Mouse (Mus musculus): ENCODE measurements around the gene Arid4a. TPM values are rescaled to one million over a fixed set of nuclear protein-coding genes. Genes with fewer than 3 reads are reported as not detected.
"Not testable (repeated sequence)": the region's sequence is repeated elsewhere in the genome, so short reads cannot be mapped to it uniquely, and the experiment has no call there.

The Arid4a gene
- polyA plus RNA-seq, 1 experiment from 2014 or later: 31.2 TPM

DNA sequence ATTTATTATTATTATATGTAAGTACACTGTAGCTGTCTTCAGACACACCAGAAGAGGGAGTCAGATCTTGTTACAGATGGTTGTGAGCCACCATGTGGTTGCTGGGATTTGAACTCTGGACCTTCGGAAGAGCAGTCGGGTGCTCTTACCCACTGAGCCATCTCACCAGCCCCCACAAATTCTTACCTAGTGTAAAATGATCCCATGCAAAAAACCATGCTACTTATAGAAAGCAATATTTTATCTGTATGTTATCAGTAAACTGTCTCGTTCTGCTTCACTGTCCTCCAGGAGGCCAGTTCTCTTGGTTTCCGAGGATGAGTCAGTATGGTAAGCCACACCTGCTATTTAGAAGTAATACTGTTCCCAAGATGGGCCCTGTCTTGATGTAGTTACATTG lies 88.5 kb downstream of the Arid4a start:
- H3K27ac ChIP-seq: not testable (repeated sequence)
- WGBS: 95% methylated on average over 4 of the region's 4 CpGs

DNA sequence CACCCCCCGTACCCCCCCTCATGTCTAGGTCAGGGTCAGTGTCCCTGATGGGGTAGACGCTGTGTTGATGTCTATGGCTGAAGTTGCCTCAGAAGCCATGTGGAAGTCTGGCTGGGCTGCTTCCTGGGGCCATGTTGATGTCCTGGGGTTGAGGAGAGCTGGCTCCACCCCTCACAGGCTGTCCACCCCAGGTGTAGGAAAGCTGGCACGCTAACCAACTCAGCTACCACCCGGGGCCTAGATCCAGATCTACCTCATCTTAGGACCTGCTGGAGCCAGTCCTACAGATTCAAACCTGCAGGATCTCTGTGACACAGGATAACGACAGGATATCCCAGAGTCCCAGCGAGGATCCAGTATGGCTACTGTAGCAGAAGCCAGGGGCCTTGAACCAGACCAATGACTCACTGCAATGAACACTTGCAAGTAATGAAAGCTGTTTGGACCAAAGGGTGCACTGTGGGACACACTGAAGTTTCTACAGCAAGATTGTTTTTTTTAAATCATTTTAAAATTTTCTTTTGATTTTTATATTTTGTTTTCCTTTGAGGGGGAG lies 91.5 kb downstream of the Arid4a start:
- 87% methylated on average over 6 of the region's 6 CpGs for WGBS
- no peak overlapping the region for H3K27ac ChIP-seq
- H3K27me3 ChIP-seq (ENCODE audit: low read depth, poor library complexity, severe bottlenecking): peaks cover 9% of the 10 kb centered on the region
- peaks cover 6% of the 10 kb centered on the region for H3K4me1 ChIP-seq
- DNase-seq (ENCODE audit: low spot score): no peak
- H3K9me3 ChIP-seq (replicated peaks): no peaks in the 10 kb centered on the region
- H3K36me3 ChIP-seq: no peaks in the 10 kb centered on the region
- no peak overlapping the region for H3K4me3 ChIP-seq

More for the DNA sequence above, 88.5 kb downstream of the Arid4a start:
- not testable (repeated sequence) for H3K9me3 ChIP-seq (replicated peaks); H3K4me3 ChIP-seq; H3K4me1 ChIP-seq; H3K27me3 ChIP-seq (ENCODE audit: low read depth, poor library complexity, severe bottlenecking); H3K36me3 ChIP-seq; DNase-seq (ENCODE audit: low spot score)

DNA sequence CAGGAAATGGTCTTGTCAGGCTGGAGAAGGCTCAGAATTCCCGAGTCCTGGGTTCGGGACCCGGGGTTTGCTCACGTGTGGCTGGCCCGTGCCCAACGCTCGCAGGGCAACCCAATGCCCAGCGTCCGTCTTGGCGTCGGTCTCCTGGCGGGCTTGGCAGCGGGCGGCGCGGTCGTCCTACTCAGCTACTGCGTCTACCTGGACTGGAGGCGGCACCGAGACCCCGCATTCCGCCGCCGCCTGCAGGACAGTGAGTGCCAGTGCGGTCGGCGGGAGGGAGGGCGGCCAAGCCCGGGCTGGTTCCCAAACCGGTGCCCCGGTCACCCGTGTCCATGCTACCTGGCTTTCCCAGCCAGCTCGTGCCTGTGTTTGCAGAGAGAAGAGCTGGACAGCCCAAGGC lies 95.5 kb downstream of the Arid4a start, which contains the start of gene Tomm20l:
Tomm20l (plus strand) TSS at position 98 of the 400 bp plus-strand sequence.
- peaks cover 14% of the 10 kb centered on the region for H3K4me1 ChIP-seq
- H3K27ac ChIP-seq: peak within 1 kb of the TSS; percentile 58
- H3K9me3 ChIP-seq (replicated peaks): no peaks in the 10 kb centered on the region
- WGBS: 9% methylated on average over 33 of the region's 33 CpGs
- DNase-seq (ENCODE audit: low spot score): peak; percentile 74
- H3K36me3 ChIP-seq: no peaks in the 10 kb centered on the region
- peak within 1 kb of the TSS; percentile 47 for H3K4me3 ChIP-seq
- H3K27me3 ChIP-seq (ENCODE audit: low read depth, poor library complexity, severe bottlenecking): peaks cover 9% of the 10 kb centered on the region

DNA sequence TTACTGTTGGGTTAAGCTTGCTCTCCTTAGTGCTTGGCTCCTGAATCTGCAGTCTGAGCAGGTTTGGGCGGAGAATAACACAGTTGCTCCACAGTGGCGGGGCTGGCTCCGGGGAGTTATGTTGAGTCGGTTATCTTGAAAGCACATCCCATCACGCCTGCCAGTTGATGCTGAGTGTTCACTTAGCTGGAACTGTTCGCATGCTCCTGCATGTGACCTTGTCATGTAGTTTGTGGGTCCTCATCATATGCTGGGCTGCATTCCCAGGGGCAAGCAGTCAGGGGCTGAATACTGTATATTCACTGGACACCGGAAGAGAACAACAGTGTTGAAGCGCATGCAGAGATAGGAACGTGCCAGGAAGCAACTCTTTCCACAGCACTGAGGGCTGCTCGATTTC lies 97.3 kb downstream of the Arid4a start:
- Histone ChIP-seq H3K27me3 (ENCODE audit: low read depth, poor library complexity, severe bottlenecking) (peaks cover 9% of the 10 kb centered on the region), H3K9me3 (replicated peaks) (no peaks in the 10 kb centered on the region), H3K27ac (no peak overlapping the region), H3K4me3 (no peak overlapping the region), H3K36me3 (no peaks in the 10 kb centered on the region), H3K4me1 (peaks cover 14% of the 10 kb centered on the region)
- no peak for DNase-seq (ENCODE audit: low spot score)
- WGBS: 89% methylated on average over 10 of the region's 10 CpGs

DNA sequence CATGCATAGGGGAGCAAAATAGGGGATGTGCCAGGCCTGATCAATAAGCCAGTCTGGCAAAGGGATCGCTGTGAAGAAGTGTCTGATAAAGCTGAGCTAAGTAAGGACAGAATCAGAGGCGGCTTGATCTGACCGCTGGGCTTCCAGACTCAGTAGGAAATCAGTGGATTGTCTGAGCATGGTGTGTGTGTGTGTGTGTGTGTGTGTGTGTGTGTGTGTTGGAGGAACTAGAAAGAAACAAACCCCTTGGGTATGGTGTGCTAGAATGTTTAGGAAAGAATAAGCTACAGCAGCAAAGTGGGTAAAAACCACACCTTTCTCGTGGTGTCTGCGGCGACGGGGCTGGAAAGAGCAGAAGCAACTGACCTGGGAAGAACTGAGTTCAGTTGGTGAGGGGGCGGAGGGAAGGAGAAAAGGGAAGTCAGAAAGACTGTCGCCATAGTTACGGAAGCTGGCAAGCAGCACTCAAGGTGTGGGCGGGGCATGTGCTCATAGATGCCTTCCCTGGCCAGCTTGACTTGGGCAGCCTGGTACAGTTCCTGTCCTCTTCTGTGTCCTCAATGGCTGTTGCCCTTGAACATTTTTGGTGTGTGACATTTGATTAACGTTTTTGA lies 98.0 kb downstream of the Arid4a start:
- Histone ChIP-seq H3K27me3 (ENCODE audit: low read depth, poor library complexity, severe bottlenecking) (peaks cover 9% of the 10 kb centered on the region), H3K4me1 (peaks cover 14% of the 10 kb centered on the region), H3K4me3 (no peak overlapping the region), H3K9me3 (replicated peaks) (no peaks in the 10 kb centered on the region), H3K36me3 (no peaks in the 10 kb centered on the region), H3K27ac (no peak overlapping the region)
- peak; percentile 46 for DNase-seq (ENCODE audit: low spot score)
- WGBS: 39% methylated on average over 12 of the region's 12 CpGs

DNA sequence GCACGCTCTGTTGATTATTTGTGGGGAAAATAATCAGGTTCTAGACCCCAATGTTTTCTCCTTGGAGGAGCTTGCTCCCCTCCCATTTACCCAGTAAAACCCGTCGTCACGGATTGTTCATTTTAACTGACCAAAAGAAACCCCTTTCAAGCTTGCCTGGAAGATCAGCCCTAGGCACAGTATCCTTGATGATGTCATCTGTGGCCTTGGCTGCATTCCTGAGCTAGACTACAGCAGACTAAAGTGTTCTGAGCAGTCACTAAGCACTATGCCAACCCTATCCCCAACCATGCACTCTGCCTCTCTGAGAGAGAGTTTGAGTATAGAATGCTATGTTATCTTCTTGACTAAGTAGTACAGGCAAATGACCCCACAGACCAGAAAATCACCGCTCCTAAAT lies 100.6 kb downstream of the Arid4a start:
- Histone ChIP-seq H3K27ac (no peak overlapping the region), H3K36me3 (no peaks in the 10 kb centered on the region), H3K4me1 (peaks cover 10% of the 10 kb centered on the region), H3K4me3 (no peak overlapping the region), H3K9me3 (replicated peaks) (no peaks in the 10 kb centered on the region), H3K27me3 (ENCODE audit: low read depth, poor library complexity, severe bottlenecking) (peaks cover 4% of the 10 kb centered on the region)
- 86% methylated on average over 5 of the region's 5 CpGs for WGBS
- DNase-seq (ENCODE audit: low spot score): no peak

DNA sequence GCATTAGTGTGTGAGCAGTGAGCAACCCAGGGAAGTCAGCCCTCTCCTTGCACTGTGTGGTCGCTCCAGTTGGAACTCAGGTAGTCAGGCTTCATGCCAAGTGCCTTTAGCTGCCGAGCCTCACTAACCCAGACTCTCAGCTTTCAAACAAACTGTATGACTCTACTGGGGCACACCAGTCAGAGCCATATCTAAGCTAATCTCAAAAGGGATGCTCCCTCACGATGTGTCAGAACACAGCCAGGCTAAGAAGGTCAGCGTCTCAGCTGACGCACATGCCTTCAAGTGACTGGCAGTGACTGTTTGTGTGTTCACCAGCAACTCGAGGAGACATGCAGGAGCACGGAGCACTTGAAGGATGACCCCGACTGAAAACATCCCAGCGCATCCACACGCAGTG lies 106.9 kb downstream of the Arid4a start:
- Histone ChIP-seq H3K36me3 (peaks cover 50% of the 10 kb centered on the region), H3K4me1 (no peaks in the 10 kb centered on the region)

DNA sequence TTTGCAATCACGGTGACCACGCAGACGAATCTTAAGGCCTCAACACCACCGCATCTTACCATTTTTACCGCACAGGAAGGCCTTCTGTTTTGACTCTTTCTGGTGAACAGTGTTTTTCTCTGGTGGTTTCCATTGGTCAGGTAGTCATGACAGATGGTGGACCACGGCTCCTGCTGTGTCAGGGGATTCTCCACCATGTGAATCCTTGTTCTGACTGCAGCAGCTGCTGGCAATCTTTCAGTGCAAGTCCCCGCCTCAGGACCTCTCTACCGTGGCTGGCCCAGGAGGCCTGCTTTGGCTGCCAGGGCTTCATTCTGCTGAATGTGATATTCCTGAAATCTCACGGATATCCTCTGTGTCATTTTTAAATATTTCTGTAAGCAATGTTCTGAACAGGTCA lies 107.5 kb downstream of the Arid4a start:
- no peaks in the 10 kb centered on the region for H3K27me3 ChIP-seq (ENCODE audit: low read depth, poor library complexity, severe bottlenecking)
- no peaks in the 10 kb centered on the region for H3K4me1 ChIP-seq
- H3K9me3 ChIP-seq (replicated peaks): no peaks in the 10 kb centered on the region
- DNase-seq (ENCODE audit: low spot score): no peak
- peaks cover 51% of the 10 kb centered on the region for H3K36me3 ChIP-seq
- no peak overlapping the region for H3K4me3 ChIP-seq
- WGBS: 94% methylated on average over 9 of the region's 9 CpGs
- H3K27ac ChIP-seq: no peak overlapping the region

More for the DNA sequence above, 106.9 kb downstream of the Arid4a start:
- H3K27me3 ChIP-seq (ENCODE audit: low read depth, poor library complexity, severe bottlenecking): no peaks in the 10 kb centered on the region
- no peak overlapping the region for H3K27ac ChIP-seq
- no peak for DNase-seq (ENCODE audit: low spot score)
- 93% methylated on average over 10 of the region's 10 CpGs for WGBS
- H3K9me3 ChIP-seq (replicated peaks): no peaks in the 10 kb centered on the region
- no peak overlapping the region for H3K4me3 ChIP-seq

DNA sequence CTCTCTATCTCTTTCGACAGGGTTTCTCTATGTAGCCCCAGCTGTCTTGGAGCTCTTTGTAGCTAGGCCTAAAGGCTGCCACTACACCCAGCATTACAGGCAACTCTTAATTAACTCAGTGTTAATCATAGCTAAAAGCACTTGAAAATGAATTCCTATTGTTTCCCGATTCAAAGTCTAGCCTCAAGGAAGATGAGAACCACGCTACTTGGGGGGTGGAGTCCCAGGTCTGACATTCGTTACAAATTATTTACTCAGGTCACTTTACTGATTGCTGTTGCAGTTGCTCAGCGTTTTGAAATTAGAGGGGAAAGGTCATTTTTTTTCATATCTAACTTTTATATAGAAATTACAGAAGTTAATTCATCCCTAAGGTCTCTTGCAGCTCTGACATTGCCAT lies 119.8 kb downstream of the Arid4a start:
- 39% methylated on average over 5 of the region's 5 CpGs for WGBS
- H3K4me3 ChIP-seq: peak overlapping the region; percentile 95
- no peaks in the 10 kb centered on the region for H3K9me3 ChIP-seq (replicated peaks)
- peaks cover 45% of the 10 kb centered on the region for H3K36me3 ChIP-seq
- H3K27me3 ChIP-seq (ENCODE audit: low read depth, poor library complexity, severe bottlenecking): no peaks in the 10 kb centered on the region
- no peak overlapping the region for H3K27ac ChIP-seq
- H3K4me1 ChIP-seq: peaks cover 22% of the 10 kb centered on the region
- DNase-seq (ENCODE audit: low spot score): no peak

DNA sequence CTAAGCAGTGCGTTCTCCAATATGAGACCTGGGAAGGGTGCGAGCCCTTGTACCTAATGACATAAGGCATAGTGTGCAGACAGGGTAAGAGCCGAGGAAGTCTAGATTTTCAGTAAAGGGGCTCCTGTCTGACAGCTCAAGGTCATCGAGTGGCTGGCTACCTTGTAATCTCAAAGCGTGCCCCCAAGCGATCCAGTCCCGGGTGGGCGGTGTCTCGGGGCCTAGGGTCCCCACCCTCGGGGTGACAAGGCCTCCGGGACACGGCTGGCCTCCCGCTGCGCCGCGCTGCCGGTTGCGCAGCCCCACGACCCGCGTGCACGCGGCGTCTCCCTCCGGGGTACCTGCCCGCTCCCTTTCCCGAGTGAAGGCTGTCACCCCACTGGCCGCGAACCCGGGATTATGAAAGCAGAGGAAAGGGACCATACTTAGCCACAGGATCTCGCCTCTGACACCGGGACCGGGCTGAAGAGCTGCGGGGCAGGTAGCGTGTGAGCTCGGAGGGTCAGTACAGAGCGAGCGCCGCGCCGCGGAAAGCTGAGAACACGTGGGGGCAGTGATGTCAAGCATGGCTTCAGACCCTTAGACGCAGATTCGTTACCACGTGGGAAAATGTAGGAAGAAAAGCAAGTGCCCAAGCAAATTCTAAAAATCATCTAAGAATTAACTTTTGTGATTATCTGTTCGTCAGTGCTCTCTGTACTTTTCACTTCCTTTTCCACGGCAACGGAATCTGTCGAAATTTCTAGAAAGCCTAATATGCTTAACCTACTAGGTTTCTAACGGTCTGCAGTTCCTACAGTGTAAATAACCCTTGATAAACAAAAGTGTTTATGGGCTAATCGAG lies 120.6 kb downstream of the Arid4a start, which contains the start of the genes Timm9 and 2700049A03Rik:
Timm9 (minus strand) TSS at position 555 of the 844 bp plus-strand sequence.
2700049A03Rik (plus strand) TSS at position 719 of the 844 bp plus-strand sequence.
- peak within 1 kb of the TSS; percentile 95 for H3K4me3 ChIP-seq
- peak; percentile 82 for DNase-seq (ENCODE audit: low spot score)
- peaks cover 22% of the 10 kb centered on the region for H3K4me1 ChIP-seq
- H3K27ac ChIP-seq: peak within 1 kb of the TSS; percentile 94
- no peaks in the 10 kb centered on the region for H3K9me3 ChIP-seq (replicated peaks)
- WGBS: under 1% methylated on average over 52 of the region's 52 CpGs
- peaks cover 45% of the 10 kb centered on the region for H3K36me3 ChIP-seq
- no peaks in the 10 kb centered on the region for H3K27me3 ChIP-seq (ENCODE audit: low read depth, poor library complexity, severe bottlenecking)

DNA sequence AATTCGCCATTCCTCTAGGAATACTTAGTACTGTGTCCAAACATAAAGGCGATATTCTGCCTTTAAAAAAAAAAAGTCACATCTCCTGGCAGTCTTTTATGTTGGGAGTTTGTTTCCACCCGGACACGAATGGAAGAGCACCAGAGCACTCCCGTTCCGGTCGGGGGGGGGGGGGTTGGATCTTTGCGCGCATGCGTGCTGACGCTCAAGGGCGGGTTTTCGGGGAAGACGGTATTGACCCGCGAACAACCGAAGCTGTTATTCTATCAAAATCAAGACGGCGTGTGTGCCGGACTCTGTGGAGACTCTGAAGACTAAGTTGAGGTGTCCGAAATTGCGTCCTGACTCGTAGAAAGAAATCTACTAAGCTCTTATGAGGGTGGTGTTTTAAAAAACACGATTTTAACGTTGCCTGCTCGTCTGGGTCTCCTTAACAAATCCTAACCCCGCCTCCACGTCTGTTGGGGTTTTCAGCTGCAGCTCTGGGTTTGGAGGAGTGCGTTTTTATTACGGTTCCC lies 121.2 kb downstream of the Arid4a start:
- peak; percentile 95 for DNase-seq (ENCODE audit: low spot score)
- Histone ChIP-seq H3K4me3 (peak overlapping the region; percentile 95), H3K36me3 (peaks cover 46% of the 10 kb centered on the region), H3K27me3 (ENCODE audit: low read depth, poor library complexity, severe bottlenecking) (no peaks in the 10 kb centered on the region), H3K9me3 (replicated peaks) (no peaks in the 10 kb centered on the region), H3K27ac (peak overlapping the region; percentile 94), H3K4me1 (peaks cover 22% of the 10 kb centered on the region)
- under 1% methylated on average over 30 of the region's 30 CpGs for WGBS

DNA sequence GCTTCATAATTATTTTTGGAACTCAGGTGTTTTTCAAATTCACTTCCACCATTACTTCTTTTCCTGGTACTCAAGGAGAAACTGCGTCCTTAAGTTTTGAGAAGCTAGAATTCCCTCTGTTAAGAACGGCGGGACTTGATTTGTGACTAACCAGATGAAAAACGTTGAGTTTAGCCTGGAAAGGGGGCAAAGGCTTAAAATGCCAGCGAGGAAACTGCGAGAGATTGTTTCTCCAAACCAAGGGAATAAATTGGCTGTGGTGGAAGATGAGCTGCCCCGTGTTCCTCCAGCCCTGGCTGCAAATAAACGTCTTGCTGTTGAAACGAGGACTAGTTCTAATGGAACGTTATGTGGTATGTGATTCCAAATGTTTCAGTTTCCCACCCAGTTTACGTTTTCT lies 121.9 kb downstream of the Arid4a start:
- Histone ChIP-seq H3K9me3 (replicated peaks) (no peaks in the 10 kb centered on the region), H3K36me3 (peaks cover 46% of the 10 kb centered on the region), H3K4me3 (peak overlapping the region; percentile 95), H3K27ac (peak overlapping the region; percentile 94), H3K4me1 (peaks cover 22% of the 10 kb centered on the region), H3K27me3 (ENCODE audit: low read depth, poor library complexity, severe bottlenecking) (no peaks in the 10 kb centered on the region)
- WGBS: 7% methylated on average over 11 of the region's 11 CpGs
- no peak for DNase-seq (ENCODE audit: low spot score)

All from limb, embryonic 10.5 days (tissue).